Mouse (Mus musculus): ENCODE data around the gene Scgb1b30.
"Not testable (repeated sequence)": the region's sequence is repeated elsewhere in the genome, so short reads cannot be mapped to it uniquely, and the experiment has no call there.

Scgb1b30 gene

DNA sequence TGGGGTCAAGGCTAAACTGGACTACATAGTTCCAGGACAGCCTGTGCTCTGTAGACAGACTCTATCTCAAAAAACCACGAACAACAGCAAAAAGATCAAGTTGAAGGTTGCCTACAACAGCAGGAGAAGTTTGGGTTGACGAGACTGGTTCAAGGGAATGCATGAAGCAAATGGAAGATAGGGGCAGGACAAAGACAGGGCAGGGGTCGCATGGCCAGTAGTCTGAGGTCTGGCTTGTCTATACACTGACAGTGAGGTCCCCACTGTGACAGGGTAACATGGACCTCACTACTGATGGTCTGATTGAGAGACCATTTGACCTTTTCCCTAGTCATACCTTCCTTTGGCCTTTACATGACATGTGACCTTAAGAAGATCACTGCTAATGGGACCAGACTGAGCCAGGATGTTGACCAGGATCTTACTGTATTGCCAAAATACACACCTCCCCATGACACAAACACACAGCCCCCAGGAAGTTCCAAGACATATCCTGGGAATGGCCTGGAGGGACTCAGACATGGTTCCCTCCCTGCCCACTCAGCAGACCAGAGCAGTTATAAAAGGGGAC is at the start of gene Scgb1b30:
Scgb1b30 (plus strand) TSS at position 521 of the 571 bp plus-strand sequence.
- DNase-seq (ENCODE audit: extremely low spot score, low spot score), result no peak

DNA sequence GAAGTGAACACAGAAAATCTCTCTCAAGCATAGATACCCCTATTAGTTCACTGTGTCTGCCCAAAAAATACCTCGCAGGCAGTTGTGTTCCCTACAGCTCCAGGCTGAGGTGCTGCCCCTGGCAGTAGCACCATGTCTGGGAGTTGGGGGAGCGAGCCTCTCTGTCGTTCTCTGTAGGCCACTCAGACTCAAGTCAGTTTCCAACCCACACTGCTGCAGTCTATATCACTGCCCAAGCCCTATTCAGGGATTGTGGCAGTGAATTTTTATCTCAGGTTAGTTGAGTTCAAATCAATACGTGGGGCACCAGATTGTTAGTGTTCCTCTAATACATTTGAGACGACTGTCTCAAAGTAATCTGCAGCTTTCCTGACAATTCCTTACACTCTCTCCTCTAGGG is 27.1 kb upstream of the Scgb1b30 start:
- DNase-seq (ENCODE audit: extremely low spot score, low spot score), result not testable (repeated sequence)

DNA sequence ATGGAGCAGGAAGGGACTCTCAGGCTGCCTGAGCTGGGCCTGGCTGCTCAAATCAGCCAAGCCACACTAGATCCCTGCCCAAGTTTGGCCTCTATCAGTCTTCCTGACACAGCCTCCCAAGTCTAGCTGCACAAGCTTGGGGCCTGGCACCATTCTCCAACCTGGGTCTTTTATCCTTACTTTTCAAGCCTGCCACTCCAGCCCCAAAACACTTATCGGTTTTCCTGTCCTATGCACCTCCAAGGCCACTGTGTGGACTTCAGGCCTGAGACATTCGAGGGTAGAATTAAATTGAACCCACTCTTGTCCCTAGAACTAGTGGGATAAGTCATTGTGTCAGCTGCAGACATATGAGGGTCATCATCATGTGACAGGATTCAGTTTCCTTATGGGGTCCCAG is 4.8 kb downstream of the Scgb1b30 start:
- DNase-seq (ENCODE audit: extremely low spot score, low spot score), result no peak

DNA sequence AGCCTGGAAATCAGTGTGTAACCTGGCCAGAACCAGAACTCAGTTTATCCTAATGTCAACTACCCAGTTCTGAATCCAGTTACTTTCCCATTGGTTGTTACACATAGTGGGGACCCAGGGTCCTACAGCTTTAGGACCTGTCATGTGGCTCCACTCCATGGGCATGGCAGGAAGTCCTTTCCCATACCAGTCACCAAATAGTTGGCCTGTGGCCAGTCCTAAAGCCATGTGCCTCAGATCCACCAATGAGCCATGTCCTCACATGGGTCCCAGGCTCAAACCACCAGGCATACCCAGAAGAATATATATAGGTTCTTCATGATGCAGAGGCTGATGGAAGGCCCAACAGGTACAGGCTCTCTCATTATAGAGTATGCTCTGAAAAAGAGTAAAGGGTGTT is 6.0 kb downstream of the Scgb1b30 start:
- DNase-seq (ENCODE audit: extremely low spot score, low spot score), result no peak

DNA sequence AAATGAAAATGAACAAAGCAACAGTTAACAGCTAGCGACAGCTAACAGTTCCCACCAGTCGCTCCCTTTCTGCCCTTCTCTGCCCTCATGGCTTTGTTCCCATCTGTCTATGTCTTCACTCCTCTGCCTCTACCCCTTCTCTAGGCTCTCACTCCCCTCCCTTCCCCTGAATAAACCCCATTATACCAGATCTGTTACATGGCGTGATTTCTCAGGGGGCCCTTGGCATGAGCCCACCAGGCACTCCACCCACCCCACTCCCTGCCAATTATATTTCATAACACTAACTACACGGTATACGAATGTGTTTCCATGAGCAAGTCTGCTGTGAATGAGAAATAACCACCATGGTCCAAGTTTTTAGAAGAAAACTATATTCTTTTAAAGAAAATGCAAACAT is 14.0 kb downstream of the Scgb1b30 start:
- DNase-seq (ENCODE audit: extremely low spot score, low spot score), result no peak

DNA sequence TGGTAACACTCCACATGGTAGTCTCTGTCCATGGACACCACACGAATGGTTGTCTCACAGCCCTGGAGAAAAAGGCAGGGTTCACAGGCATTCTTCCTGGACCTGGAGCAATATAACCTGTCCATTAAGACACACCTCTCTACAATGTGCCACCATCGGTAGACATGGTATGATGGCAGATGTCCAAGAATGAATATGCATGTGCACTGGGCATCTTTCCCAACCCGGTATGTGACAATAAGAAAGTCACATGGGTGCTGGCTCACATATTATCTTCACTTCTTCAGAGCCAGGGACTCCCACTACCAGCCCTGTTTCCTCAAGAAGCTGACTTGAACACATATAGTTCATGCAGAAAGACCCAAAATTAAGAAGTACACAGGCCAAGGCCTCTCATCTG is 21.4 kb downstream of the Scgb1b30 start:
- no peak for DNase-seq (ENCODE audit: extremely low spot score, low spot score)

DNA sequence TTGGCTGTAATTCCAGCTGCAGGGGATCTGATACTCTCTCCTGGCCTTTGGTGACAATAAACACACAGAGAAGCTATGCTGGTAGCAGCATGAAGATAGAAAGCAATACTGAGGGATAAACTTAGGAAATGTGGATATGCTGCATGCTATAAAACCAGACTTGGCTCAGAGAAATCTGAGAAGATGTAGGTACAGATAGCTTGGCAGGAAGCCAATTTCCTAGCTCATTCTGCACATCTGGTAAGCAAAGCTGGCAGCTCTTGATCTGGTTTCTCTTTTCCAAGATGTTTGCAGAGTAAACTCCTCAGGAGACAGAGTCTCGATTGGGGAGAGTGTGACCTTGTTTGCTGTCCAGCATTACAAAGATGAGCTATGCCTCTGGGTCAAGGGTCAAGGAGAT is 25.4 kb downstream of the Scgb1b30 start:
- not testable (repeated sequence) for DNase-seq (ENCODE audit: extremely low spot score, low spot score)

DNA sequence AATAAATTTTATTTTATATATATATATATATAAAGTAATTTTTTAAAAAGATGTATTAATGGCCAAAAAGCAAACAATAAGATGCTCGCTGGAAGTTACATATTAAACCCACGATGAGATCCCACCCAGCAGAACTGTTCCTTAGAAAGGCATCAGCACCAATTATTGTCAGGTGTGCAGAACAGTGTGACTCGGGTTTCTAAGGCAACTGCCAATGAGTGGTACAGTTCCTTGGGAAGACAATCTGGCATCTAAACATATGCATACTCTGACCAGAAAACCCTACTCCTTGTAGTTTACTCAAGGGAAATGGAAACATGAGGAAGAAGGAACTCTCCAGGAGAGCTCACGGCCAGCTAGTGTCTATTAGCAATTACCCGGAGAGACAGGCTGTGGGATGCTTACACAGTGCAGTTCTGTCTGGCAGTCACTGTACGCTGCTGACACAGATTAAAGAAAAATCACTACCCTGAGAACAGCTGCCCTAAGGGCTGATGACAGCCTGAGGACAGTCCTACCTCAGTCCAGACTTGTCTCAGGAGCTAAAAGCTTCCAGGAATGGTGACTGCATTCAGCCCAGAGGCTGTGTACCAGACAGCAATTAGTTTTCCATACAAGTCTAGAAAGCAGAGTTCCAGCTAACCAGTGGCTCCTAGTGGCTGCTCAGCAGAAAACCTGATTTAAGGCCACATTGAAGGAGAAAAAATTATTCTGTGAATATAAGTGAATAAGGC is 27.9 kb downstream of the Scgb1b30 start:
- no peak for DNase-seq (ENCODE audit: extremely low spot score, low spot score)

DNA sequence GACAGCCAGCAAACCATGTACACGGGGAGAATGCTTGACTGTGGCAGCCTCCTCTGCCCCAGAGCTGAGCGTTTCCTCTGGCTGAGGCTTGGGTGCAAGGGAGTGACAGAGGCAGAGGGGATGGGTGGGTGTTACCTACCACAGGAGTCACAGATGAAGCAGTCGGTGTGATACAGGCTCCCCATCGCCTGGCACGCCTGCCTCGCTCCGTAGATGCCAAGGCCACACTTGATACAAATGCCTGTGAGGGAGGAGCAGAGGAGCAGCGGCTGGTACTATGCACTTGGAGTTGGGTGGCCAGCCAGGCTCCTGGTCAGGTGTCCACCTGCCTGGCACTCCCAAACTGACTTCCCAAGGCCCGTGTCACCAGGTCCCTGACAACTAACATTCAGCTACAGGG is 30.1 kb downstream of the Scgb1b30 start:
- no peak for DNase-seq (ENCODE audit: extremely low spot score, low spot score)

DNA sequence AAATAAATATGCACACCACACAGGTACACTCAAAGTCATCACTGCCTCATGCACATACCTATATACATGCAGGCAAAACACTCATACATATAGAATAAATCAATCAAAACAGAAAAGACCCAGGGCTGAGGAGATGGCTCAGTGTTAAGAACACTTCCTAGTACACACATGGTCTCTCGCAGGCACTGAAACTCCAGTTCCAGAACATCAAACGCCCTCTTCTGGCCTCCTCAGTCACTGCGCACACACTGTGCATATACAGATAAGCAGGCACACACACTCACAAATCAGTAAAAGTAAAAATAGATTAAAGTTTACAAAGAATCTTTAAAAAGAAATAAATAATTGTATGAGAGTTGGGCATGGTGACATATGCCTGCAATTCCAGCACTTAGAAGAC is 31.1 kb downstream of the Scgb1b30 start:
- DNase-seq (ENCODE audit: extremely low spot score, low spot score), result no peak

DNA sequence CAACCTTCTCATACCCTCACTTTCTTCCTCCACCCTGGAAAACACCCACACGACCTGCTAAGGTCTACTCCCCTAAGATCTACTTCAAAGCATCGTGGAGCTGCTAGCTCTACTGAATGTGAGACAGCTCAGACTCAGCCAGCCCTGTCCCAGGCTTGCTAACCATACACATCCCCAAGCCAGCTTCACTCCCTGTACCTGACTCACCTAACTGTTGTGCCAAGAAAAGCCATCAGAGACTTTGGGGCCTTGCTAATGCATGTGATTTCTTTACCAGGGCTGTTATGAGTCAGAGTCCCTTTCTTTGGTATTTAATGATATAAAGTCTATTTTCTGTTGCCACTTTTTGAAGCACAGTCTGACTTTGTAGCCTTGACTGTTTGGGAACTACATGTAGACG is 35.9 kb downstream of the Scgb1b30 start:
- DNase-seq (ENCODE audit: extremely low spot score, low spot score), result no peak

DNA sequence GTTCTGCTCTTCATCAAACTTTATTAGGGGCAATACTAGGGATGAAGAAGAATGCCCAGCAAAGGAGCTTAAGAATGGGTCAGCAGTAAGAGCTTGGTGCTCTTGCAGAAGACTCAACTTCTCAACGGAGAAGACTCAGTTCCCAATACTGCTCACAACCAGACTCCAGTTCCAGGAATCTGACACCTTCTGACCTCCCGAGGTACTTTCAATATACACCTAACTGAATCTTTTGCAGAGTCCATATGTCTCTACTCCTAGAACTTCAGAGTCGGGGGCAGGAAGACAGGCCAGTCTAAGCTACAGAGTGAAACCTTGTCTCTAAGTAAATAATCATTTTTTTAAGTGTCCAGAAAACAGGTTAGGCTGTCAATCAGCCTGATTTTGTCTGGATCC is 36.7 kb downstream of the Scgb1b30 start:
- no peak for DNase-seq (ENCODE audit: extremely low spot score, low spot score)

DNA sequence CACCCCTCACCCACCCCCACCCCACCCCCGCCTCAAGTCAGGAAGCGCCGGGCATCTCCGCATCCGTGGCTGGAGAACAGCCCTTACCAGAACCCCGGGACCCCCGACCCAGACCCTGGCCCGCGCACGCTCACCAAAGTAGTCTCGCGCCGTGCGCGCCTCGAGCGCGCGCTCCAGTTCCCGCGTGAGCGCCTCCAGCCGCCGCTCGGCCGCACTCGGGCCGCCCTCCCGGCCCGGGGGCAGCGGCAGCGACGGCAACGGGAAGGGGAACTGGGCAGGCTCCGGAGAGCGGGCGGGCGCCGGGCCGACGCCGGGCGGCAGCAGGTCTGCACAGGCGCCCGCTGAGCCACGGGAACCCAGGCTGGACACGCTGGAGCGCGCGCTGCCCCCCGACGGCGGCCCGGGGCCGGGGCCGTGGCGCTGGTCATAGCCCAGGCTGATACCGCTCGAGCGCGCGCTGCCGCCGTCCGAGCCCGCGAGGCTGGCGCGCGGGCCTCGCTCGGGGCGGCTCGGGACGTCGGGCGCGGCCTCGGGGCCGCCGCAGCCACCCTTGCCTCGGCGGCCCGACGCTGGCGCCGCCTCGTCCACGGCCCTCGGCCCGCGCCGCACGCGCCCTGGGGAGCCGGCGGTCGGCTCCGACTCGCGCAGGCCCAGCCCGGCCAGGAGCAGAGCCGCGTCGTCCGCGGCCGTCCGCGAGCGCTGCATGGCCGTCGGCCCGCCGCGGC is 37.3 kb downstream of the Scgb1b30 start:
- DNase-seq (ENCODE audit: extremely low spot score, low spot score), result peak; percentile 66

DNA sequence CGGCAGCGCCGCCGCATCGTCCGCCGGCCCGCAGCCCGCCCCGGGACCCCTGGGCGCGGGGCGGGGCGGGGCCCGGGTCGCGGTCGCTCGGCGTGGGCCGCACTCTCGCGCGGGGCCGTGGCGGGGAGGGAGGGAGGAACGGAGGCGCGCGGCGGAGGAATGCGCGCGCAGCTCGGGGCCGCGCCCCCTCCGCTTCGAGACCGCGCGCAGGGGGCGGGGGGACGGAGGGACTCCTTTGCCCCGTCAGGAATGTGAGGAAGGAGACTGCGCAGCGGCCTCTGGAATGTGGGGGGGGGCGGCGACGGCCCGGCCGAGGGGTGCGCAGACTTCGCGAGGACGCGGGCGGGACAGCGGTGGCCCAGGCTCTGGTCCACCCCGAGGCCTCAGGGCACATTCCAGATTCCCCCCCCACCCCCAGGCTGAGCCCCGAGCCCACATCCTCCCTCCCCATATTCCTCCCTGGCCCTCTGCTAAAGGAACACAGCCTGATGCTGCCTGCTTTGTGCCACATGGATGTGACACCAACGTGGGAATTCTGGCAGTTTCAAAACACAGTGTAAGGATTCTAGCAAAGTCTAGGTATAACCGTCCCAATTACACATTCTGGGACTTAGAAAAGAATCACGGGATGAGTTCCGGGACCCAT is 38.0 kb downstream of the Scgb1b30 start, which contains the start of gene Wtip:
Wtip (minus strand) TSS at position 152 of the 646 bp plus-strand sequence.
- DNase-seq (ENCODE audit: extremely low spot score, low spot score), result peak; percentile 88

DNA sequence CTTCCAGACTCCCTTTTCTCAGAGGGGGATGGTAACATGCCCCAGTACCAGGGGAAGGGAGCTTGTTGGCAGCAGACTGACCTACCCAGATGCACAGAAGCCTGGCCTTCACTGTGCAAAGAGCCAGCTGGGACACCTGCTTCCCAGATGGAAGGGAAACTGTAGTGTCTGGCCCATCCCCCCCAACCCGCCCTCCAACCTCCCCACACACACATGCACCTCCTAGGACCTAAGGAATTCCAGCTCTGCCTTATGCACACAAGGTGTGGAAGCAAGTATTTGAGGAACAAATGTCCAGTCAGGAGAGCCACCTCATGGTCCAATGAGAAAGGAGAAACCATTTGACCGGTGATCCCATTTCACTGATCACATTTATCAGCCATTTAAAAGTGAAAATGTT is 39.1 kb downstream of the Scgb1b30 start:
- peak; percentile 45 for DNase-seq (ENCODE audit: extremely low spot score, low spot score)

DNA sequence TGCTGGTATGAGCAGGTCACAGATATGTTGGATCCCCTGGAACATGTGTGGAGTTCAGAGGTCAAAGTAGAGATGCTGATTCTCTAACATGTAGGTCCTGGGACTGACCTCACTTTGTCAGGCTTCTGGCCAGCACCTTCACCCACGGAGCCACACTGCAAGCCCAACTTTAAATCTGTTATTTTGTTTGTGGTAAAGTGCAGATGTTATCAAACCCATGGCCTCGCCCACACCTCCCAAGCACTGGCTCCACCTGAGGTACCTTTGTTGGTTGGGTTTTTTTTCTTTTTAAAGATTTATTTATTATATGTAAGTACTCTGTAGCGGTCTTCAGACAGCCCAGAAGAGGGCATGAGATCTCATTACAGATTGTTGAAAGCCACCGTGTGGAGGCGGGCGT is 44.3 kb downstream of the Scgb1b30 start:
- DNase-seq (ENCODE audit: extremely low spot score, low spot score), result no peak

DNA sequence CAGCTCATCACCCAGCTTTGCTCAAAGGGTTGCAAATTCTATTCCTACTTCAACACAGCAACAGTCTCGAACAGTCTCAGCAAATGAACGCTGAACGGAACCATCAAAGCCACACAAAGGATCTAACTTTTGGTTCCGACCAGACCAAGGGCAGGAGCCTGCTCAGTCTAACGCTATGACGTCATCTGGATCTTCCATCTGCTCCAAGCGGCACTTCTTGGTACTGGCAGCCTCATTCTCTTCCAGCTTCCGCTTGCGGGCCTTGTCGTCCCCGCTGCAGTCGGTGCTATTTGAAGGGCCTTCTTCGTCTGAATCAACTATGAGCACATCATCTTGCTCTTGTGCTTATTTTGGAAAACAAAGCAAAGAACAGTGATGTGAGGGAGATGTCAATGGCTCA is 45.9 kb downstream of the Scgb1b30 start:
- DNase-seq (ENCODE audit: extremely low spot score, low spot score), result no peak

DNA sequence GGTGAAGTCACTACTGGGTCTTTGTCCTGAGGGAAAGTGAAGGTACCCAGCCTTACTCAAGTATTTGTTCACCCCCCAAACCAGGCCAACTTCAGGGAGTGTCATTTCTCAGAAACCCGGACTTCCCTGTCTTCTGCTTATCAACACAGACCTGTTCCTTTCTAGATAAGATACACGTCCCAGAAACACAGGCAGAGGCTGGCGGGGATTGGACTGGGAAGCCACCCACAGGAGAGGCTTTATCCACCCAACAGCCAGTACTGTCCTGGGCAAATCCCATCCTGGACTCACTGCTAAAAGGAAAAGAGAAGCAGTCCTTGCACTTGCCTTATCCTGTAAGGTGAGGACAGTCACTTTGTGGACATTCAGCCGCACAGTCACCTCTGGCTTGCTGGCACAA is 52.0 kb downstream of the Scgb1b30 start:
- DNase-seq (ENCODE audit: extremely low spot score, low spot score), result no peak
